Mouse (Mus musculus): Measurements from ENCODE around the gene Agbl3. TPM values are rescaled to one million over a fixed set of nuclear protein-coding genes. Genes with fewer than 3 reads are reported as not detected.
A peak's percentile ranks its signal among the peaks of the same experiment; 100 is the strongest.

The Agbl3 gene
- polyA plus RNA-seq, 1 experiment, result not detected

DNA sequence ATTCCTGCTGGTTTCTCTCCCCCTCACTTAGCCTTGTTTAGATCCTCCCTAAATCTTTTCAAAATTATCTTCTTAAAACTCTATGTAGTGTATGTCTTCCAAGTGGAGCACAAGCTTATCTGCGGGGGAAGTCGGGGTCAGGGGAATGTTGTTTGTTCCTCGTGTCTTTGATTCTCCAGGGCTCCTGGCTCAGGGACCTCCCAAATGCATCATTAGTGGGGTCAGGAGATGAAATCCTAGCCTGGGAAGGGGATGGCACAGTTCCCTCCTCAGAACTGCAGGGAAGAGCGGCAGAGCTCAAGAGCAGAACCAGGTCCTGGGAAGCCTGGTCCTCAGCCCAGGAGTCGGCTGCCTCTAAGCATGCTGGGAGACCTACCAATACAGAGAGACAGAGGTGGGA, 85.0 kb downstream of the Agbl3 start:
- no peak for TF ChIP-seq GATA1 (IDR thresholded peaks at IDR 0.05; ENCODE audit: low read length)

GRCm38 (mm10) chr6:34865711-34866593, 85.7 kb downstream of the Agbl3 start:
- TF ChIP-seq GATA1 (IDR thresholded peaks at IDR 0.05; ENCODE audit: low read length), result no peak

DNA sequence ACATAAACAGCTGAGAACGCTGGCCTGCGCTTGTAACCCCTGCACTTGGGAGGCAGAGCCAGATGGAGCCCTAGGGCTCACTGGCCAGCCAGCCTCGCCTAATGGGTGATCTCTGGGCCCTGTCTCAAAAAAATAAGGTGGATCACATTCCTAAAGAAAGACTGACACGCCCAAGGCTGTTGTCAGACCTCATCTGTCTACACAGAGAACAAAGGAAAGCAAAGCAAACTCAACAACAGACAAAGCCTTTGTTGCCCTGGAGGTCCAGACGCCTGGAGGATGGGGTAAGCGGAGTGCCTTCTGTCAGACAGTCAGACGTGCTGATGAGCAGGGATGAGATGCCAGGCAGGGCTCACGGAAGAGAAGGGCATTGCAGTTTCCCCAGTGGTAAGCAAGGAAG, 86.6 kb downstream of the Agbl3 start:
- no peak for TF ChIP-seq GATA1 (IDR thresholded peaks at IDR 0.05; ENCODE audit: low read length)

DNA sequence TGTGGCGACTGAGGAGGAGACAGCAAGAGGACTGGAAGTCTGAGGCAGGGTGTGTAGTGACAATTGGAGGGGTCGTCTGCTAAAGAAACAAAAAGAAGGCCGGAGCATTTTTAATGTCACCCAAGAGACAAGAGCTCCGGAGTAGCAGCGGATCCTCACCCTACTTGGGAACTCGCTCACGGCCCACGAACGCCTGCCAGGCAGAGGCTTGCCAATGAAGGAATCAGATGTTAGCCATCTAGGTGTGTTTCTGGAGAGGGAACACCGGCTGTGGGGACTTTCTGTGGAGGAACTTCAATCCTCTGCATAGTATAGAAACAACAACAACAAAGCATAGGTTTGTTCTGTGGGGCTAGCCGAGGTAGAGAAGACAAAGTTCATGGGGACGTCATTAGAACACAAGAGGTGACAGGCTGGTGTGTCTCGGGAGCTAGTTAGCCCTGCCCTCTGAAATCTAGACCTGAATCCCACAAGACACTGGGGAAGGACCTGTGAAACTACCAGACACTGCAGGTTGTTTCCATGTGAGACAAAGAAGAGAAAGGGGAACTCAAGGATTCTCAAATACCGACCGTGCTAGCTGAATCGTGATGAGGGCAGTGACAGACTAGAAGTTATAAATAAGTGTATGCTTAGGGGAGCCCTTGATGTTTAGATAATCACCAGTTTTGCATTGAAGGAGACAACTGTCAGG, 87.2 kb downstream of the Agbl3 start:
- TF ChIP-seq GATA1 (IDR thresholded peaks at IDR 0.05; ENCODE audit: low read length), result no peak

GRCm38 (mm10) chr6:34867995-34868350, 87.7 kb downstream of the Agbl3 start:
- TF ChIP-seq GATA1 (IDR thresholded peaks at IDR 0.05; ENCODE audit: low read length), result no peak

- TF ChIP-seq GATA1 (IDR thresholded peaks at IDR 0.05; ENCODE audit: low read length), result no peak
Observed at GRCm38 (mm10) chr6:34868507-34869217, 88.4 kb downstream of the Agbl3 start.

DNA sequence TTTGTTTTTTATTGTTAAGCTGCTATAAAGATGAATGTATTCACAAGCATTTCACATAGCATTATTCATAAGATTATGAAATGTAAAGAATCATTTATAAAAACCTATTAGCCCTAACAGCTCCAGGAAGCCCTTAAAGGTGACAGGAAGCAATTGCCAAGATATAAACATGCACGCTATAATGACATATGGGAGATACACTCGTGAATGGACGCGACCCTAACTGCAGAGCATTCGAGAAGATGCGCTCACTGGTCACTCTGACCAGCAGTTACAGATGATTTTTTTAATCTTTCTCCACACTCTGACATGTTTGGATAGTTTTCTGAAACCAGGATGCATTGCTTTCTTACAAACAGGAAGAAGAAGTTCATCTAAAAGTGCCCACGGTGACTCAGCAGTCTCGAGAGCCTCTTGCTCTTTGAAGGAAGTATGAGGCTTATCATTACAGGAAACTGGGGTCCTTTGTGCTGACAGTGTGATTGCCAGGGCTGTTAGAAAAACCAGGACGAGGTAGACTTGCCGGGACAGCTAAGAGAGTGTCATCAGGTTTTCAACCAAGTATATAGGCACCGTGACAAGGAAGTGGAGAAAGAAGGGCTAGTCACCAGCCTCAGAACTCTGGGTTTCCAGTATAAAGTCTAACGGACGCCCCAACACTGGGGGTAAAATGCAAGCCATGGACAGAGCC, 89.1 kb downstream of the Agbl3 start:
- TF ChIP-seq GATA1 (IDR thresholded peaks at IDR 0.05; ENCODE audit: low read length), result peak; percentile 17

- TF ChIP-seq GATA1 (IDR thresholded peaks at IDR 0.05; ENCODE audit: low read length), result no peak
Observed at GRCm38 (mm10) chr6:34870136-34870535, 89.9 kb downstream of the Agbl3 start.

DNA sequence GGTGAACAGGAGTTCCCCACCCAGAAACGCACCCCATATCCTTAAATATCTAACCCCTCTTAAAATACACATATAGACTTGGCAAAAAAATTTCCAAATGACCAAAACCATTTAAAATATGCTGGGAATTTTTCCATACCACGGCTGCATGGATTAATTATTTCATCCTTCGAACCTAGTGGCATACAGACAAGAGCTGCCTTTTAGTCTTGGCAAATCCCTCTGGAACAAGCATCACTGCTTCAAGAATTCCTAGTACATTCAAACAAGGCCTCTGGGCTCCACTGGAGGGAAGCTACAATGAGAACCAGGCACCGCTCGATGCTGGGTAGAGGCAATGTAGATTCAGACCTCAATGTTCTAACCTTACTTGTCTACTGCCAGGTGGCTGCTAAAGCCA, 90.5 kb downstream of the Agbl3 start:
- TF ChIP-seq GATA1 (IDR thresholded peaks at IDR 0.05; ENCODE audit: low read length), result no peak

- no peak for TF ChIP-seq GATA1 (IDR thresholded peaks at IDR 0.05; ENCODE audit: low read length)
Observed at GRCm38 (mm10) chr6:34871929-34872328, 91.7 kb downstream of the Agbl3 start.

- no peak for TF ChIP-seq GATA1 (IDR thresholded peaks at IDR 0.05; ENCODE audit: low read length)
Observed at GRCm38 (mm10) chr6:34872871-34873270, 92.6 kb downstream of the Agbl3 start.

- no peak for TF ChIP-seq GATA1 (IDR thresholded peaks at IDR 0.05; ENCODE audit: low read length)
Observed at GRCm38 (mm10) chr6:34874101-34874921, 94.1 kb downstream of the Agbl3 start.

- TF ChIP-seq GATA1 (IDR thresholded peaks at IDR 0.05; ENCODE audit: low read length), result no peak
Observed at GRCm38 (mm10) chr6:34875268-34875761, 95.1 kb downstream of the Agbl3 start.

Measured in G1E-ER4 (cell line).